Mouse (Mus musculus): Measurements from ENCODE around the gene Atrn. TPM values are rescaled to one million over a fixed set of nuclear protein-coding genes. Genes with fewer than 3 reads are reported as not detected.

The Atrn gene
- polyA plus RNA-seq, 1 experiment from 2014 or later: 6.6 TPM

- DNase-seq (ENCODE audit: extremely low spot score, low spot score): no peak
- no peak overlapping the region for H3K4me3 ChIP-seq
- H3K9me3 ChIP-seq: no peaks in the 10 kb centered on the region
- H3K36me3 ChIP-seq (replicated peaks): no peaks in the 10 kb centered on the region; the same call in 1 of the 2 replicates
- 80% methylated on average over 3 of the region's 3 CpGs for WGBS
- H3K27me3 ChIP-seq (ENCODE audit: poor library complexity, severe bottlenecking): no peaks in the 10 kb centered on the region
- peaks cover 5% of the 10 kb centered on the region; the same call in 1 of the 2 replicates for H3K4me1 ChIP-seq
- H3K27ac ChIP-seq: no peak overlapping the region
Observed at GRCm38 (mm10) chr2:130916521-130917147, 10.3 kb downstream of the Atrn start.

GRCm38 (mm10) chr2:130917686-130918085 is 11.4 kb downstream of the Atrn start:
- 92% methylated on average over 1 of the region's 1 CpGs for WGBS
- H3K4me3 ChIP-seq: no peak overlapping the region
- H3K27me3 ChIP-seq (ENCODE audit: poor library complexity, severe bottlenecking): no peaks in the 10 kb centered on the region
- peaks cover 5% of the 10 kb centered on the region; the same call in 1 of the 2 replicates for H3K4me1 ChIP-seq
- DNase-seq (ENCODE audit: extremely low spot score, low spot score): no peak
- H3K36me3 ChIP-seq (replicated peaks): no peaks in the 10 kb centered on the region; the same call in 1 of the 2 replicates
- H3K27ac ChIP-seq: no peak overlapping the region
- H3K9me3 ChIP-seq: no peaks in the 10 kb centered on the region

- no peak for DNase-seq (ENCODE audit: extremely low spot score, low spot score)
- 78% methylated on average over 5 of the region's 5 CpGs for WGBS
- H3K27me3 ChIP-seq (ENCODE audit: poor library complexity, severe bottlenecking): no peaks in the 10 kb centered on the region
- peaks cover 5% of the 10 kb centered on the region; the same call in 1 of the 2 replicates for H3K4me1 ChIP-seq
- no peak overlapping the region for H3K27ac ChIP-seq
- H3K4me3 ChIP-seq: no peak overlapping the region
- no peaks in the 10 kb centered on the region for H3K36me3 ChIP-seq (replicated peaks)
- no peaks in the 10 kb centered on the region for H3K9me3 ChIP-seq
Observed at GRCm38 (mm10) chr2:130919062-130919593, 12.8 kb downstream of the Atrn start.

GRCm38 (mm10) chr2:130924950-130925349 is 18.7 kb downstream of the Atrn start:
- Histone ChIP-seq H3K27ac (no peak overlapping the region), H3K36me3 (replicated peaks) (no peaks in the 10 kb centered on the region), H3K4me3 (no peak overlapping the region), H3K27me3 (ENCODE audit: poor library complexity, severe bottlenecking) (no peaks in the 10 kb centered on the region), H3K4me1 (no peaks in the 10 kb centered on the region), H3K9me3 (no peaks in the 10 kb centered on the region)
- 82% methylated on average over 2 of the region's 2 CpGs for WGBS
- no peak for DNase-seq (ENCODE audit: extremely low spot score, low spot score)

- WGBS: 96% methylated on average over 4 of the region's 4 CpGs
- Histone ChIP-seq H3K27me3 (ENCODE audit: poor library complexity, severe bottlenecking) (no peaks in the 10 kb centered on the region), H3K9me3 (no peaks in the 10 kb centered on the region), H3K4me1 (no peaks in the 10 kb centered on the region), H3K27ac (no peak overlapping the region), H3K36me3 (replicated peaks) (no peaks in the 10 kb centered on the region), H3K4me3 (no peak overlapping the region)
- no peak for DNase-seq (ENCODE audit: extremely low spot score, low spot score)
Observed at GRCm38 (mm10) chr2:130928031-130928430, 21.7 kb downstream of the Atrn start.

GRCm38 (mm10) chr2:130928530-130928929 is 22.2 kb downstream of the Atrn start:
- Histone ChIP-seq H3K36me3 (replicated peaks) (no peaks in the 10 kb centered on the region), H3K27me3 (ENCODE audit: poor library complexity, severe bottlenecking) (no peaks in the 10 kb centered on the region), H3K4me3 (no peak overlapping the region), H3K4me1 (no peaks in the 10 kb centered on the region), H3K9me3 (no peaks in the 10 kb centered on the region), H3K27ac (no peak overlapping the region)
- no peak for DNase-seq (ENCODE audit: extremely low spot score, low spot score)

- H3K4me1 ChIP-seq: no peaks in the 10 kb centered on the region
- no peaks in the 10 kb centered on the region for H3K27me3 ChIP-seq (ENCODE audit: poor library complexity, severe bottlenecking)
- no peak for DNase-seq (ENCODE audit: extremely low spot score, low spot score)
- 91% methylated on average over 5 of the region's 5 CpGs for WGBS
- no peaks in the 10 kb centered on the region for H3K9me3 ChIP-seq
- H3K36me3 ChIP-seq (replicated peaks): no peaks in the 10 kb centered on the region
- no peak overlapping the region for H3K4me3 ChIP-seq
- H3K27ac ChIP-seq: no peak overlapping the region
Observed at GRCm38 (mm10) chr2:130929994-130930393, 23.7 kb downstream of the Atrn start.

GRCm38 (mm10) chr2:130932865-130933264 is 26.6 kb downstream of the Atrn start:
- Histone ChIP-seq H3K27me3 (ENCODE audit: poor library complexity, severe bottlenecking) (no peaks in the 10 kb centered on the region), H3K36me3 (replicated peaks) (no peaks in the 10 kb centered on the region), H3K4me1 (no peaks in the 10 kb centered on the region), H3K9me3 (no peaks in the 10 kb centered on the region), H3K4me3 (no peak overlapping the region), H3K27ac (no peak overlapping the region)
- no peak for DNase-seq (ENCODE audit: extremely low spot score, low spot score)
- WGBS: 94% methylated on average over 12 of the region's 12 CpGs

GRCm38 (mm10) chr2:130949781-130950180 is 43.5 kb downstream of the Atrn start:
- DNase-seq (ENCODE audit: extremely low spot score, low spot score): no peak
- Histone ChIP-seq H3K9me3 (no peaks in the 10 kb centered on the region), H3K27ac (no peak overlapping the region), H3K4me1 (no peaks in the 10 kb centered on the region), H3K36me3 (replicated peaks) (no peaks in the 10 kb centered on the region), H3K4me3 (no peak overlapping the region), H3K27me3 (ENCODE audit: poor library complexity, severe bottlenecking) (no peaks in the 10 kb centered on the region)
- WGBS: 81% methylated on average over 2 of the region's 2 CpGs

GRCm38 (mm10) chr2:130950548-130950947 is 44.3 kb downstream of the Atrn start:
- Histone ChIP-seq H3K27ac (no peak overlapping the region), H3K9me3 (no peaks in the 10 kb centered on the region), H3K4me3 (no peak overlapping the region), H3K4me1 (no peaks in the 10 kb centered on the region), H3K27me3 (ENCODE audit: poor library complexity, severe bottlenecking) (no peaks in the 10 kb centered on the region), H3K36me3 (replicated peaks) (no peaks in the 10 kb centered on the region)
- DNase-seq (ENCODE audit: extremely low spot score, low spot score): peak; percentile 76
- WGBS: 0% methylated on average over 1 of the region's 1 CpGs

GRCm38 (mm10) chr2:130958906-130959305 is 52.6 kb downstream of the Atrn start:
- WGBS: 88% methylated on average over 2 of the region's 2 CpGs

GRCm38 (mm10) chr2:130961851-130962250 is 55.6 kb downstream of the Atrn start:
- Histone ChIP-seq H3K4me1 (no peaks in the 10 kb centered on the region), H3K4me3 (no peak overlapping the region), H3K27ac (no peak overlapping the region), H3K36me3 (replicated peaks) (peaks cover 13% of the 10 kb centered on the region; the same call in 1 of the 2 replicates), H3K9me3 (no peaks in the 10 kb centered on the region), H3K27me3 (ENCODE audit: poor library complexity, severe bottlenecking) (no peaks in the 10 kb centered on the region)
- DNase-seq (ENCODE audit: extremely low spot score, low spot score): no peak

More at GRCm38 (mm10) chr2:130958906-130959305, 52.6 kb downstream of the Atrn start:
- H3K36me3 ChIP-seq (replicated peaks): peaks cover 10% of the 10 kb centered on the region; the same call in 1 of the 2 replicates
- no peak overlapping the region for H3K27ac ChIP-seq
- no peak for DNase-seq (ENCODE audit: extremely low spot score, low spot score)
- H3K9me3 ChIP-seq: no peaks in the 10 kb centered on the region
- no peaks in the 10 kb centered on the region for H3K4me1 ChIP-seq
- no peak overlapping the region for H3K4me3 ChIP-seq
- no peaks in the 10 kb centered on the region for H3K27me3 ChIP-seq (ENCODE audit: poor library complexity, severe bottlenecking)

- WGBS: 94% methylated on average over 1 of the region's 1 CpGs
- H3K27ac ChIP-seq: no peak overlapping the region
- no peaks in the 10 kb centered on the region for H3K27me3 ChIP-seq (ENCODE audit: poor library complexity, severe bottlenecking)
- H3K4me3 ChIP-seq: no peak overlapping the region
- H3K4me1 ChIP-seq: no peaks in the 10 kb centered on the region
- 0 out of 2 replicates have a peak, but pooled peaks cover 3% of the 10 kb centered on the region for H3K36me3 ChIP-seq (replicated peaks)
- no peak for DNase-seq (ENCODE audit: extremely low spot score, low spot score)
- no peaks in the 10 kb centered on the region for H3K9me3 ChIP-seq
Observed at GRCm38 (mm10) chr2:130965042-130965441, 58.7 kb downstream of the Atrn start.

All from forebrain, embryonic 10.5 days (tissue).